Mouse (Mus musculus) kidney, adult 10 weeks (tissue): ENCODE results near the gene Olfr1465. TPM values are rescaled to one million over a fixed set of nuclear protein-coding genes. Genes with fewer than 3 reads are reported as not detected.

Source experiments
- polyA plus RNA-seq: library from polyadenylated mRNA; stranded (reverse); fragments of 350-450 nt; fragmentation: Illumina TruSeq; extraction: RNeasy Lipid Tissue Mini Kit (QIAGEN cat#74804); gene quantifications from one replicate; pipeline ENCODE4 v1.2.3, GENCODE M21; 2014; ENCODE audit warnings: low read depth, low replicate concordance

The Olfr1465 gene
- not detected for polyA plus RNA-seq

GRCm38 (mm10) chr19:13315441-13315840 is at the start of gene Olfr1465:
Gene Olfr1465 (minus strand): TSS chr19:13315541.

GRCm38 (mm10) chr19:13361936-13362335 is 46.6 kb upstream of the Olfr1465 start, which contains the start of gene Olfr1467:
Gene Olfr1467 (plus strand): TSS chr19:13362236.

GRCm38 (mm10) chr19:13338562-13338961 is 23.2 kb upstream of the Olfr1465 start, which contains the start of gene Olfr1466:
Gene Olfr1466 (plus strand): TSS chr19:13338862.

Other genes starting within 250 kb of the Olfr1465 start
- gene Olfr1457, start 217.7 kb downstream of the Olfr1465 start, polyA plus RNA-seq: not detected
- not detected for gene Olfr1458, start 208.8 kb downstream of the Olfr1465 start, polyA plus RNA-seq
- gene Olfr1459, start 166.0 kb downstream of the Olfr1465 start, polyA plus RNA-seq: not detected
- not detected for gene Olfr1461, start 152.5 kb downstream of the Olfr1465 start, polyA plus RNA-seq
- not detected for gene Olfr1462, start 129.8 kb downstream of the Olfr1465 start, polyA plus RNA-seq
- not detected for gene Olfr1463, start 84.2 kb downstream of the Olfr1465 start, polyA plus RNA-seq
- gene Olfr1466, start 23.3 kb upstream of the Olfr1465 start, polyA plus RNA-seq: not detected
- gene Olfr1467, start 46.7 kb upstream of the Olfr1465 start, polyA plus RNA-seq: not detected
- not detected for gene Olfr1469, start 92.3 kb upstream of the Olfr1465 start, polyA plus RNA-seq
- not detected for gene Olfr1471, start 127.9 kb upstream of the Olfr1465 start, polyA plus RNA-seq
- not detected for gene Olfr1472, start 140.5 kb upstream of the Olfr1465 start, polyA plus RNA-seq
- not detected for gene Olfr1474, start 154.0 kb upstream of the Olfr1465 start, polyA plus RNA-seq
- not detected for gene Olfr1475, start 164.7 kb upstream of the Olfr1465 start, polyA plus RNA-seq
- gene Olfr1477, start 185.0 kb upstream of the Olfr1465 start, polyA plus RNA-seq: not detected
- gene Olfr1480, start 212.4 kb upstream of the Olfr1465 start, polyA plus RNA-seq: not detected